Mouse (Mus musculus): Measurements from ENCODE around the gene Olfr800. TPM values are rescaled to one million over a fixed set of nuclear protein-coding genes. Genes with fewer than 3 reads are reported as not detected.

The Olfr800 gene
- not detected in 2 replicates for polyA plus RNA-seq (2011; ENCODE audit: insufficient read length, low read depth, missing spikeins)

- Histone ChIP-seq H3K27ac (ENCODE audit: insufficient read depth, low read length) (no peak within 1 kb of the TSS), H3K4me3 (ENCODE audit: insufficient read depth, low read length) (no peak within 1 kb of the TSS), H3K4me1 (ENCODE audit: control insufficient read depth, insufficient read depth, low read length) (no peaks in the 10 kb centered on the region)
- TF ChIP-seq CTCF (IDR thresholded peaks at IDR 0.05; ENCODE audit: borderline replicate concordance, insufficient read depth, low read length) (no peak), POLR2A (IDR thresholded peaks at IDR 0.05; ENCODE audit: low read depth, low read length) (no peak)
Observed at GRCm38 (mm10) chr10:129657394-129657793, at the start of gene Olfr800. Gene Olfr800, plus strand, starts transcription at chr10:129657694.

- Histone ChIP-seq H3K4me1 (ENCODE audit: control insufficient read depth, insufficient read depth, low read length) (no peaks in the 10 kb centered on the region), H3K27ac (ENCODE audit: insufficient read depth, low read length) (no peak within 1 kb of the TSS), H3K4me3 (ENCODE audit: insufficient read depth, low read length) (no peak within 1 kb of the TSS)
- TF ChIP-seq POLR2A (IDR thresholded peaks at IDR 0.05; ENCODE audit: low read depth, low read length) (no peak), CTCF (IDR thresholded peaks at IDR 0.05; ENCODE audit: borderline replicate concordance, insufficient read depth, low read length) (no peak)
Observed at GRCm38 (mm10) chr10:129612470-129612869, 45.0 kb upstream of the Olfr800 start, which contains the start of gene Olfr796. Gene Olfr796, minus strand, starts transcription at chr10:129612570.

- Histone ChIP-seq H3K27ac (ENCODE audit: insufficient read depth, low read length) (no peak overlapping the region), H3K4me1 (ENCODE audit: control insufficient read depth, insufficient read depth, low read length) (no peaks in the 10 kb centered on the region), H3K4me3 (ENCODE audit: insufficient read depth, low read length) (no peak overlapping the region)
- TF ChIP-seq POLR2A (IDR thresholded peaks at IDR 0.05; ENCODE audit: low read depth, low read length) = no peak
- TF ChIP-seq CTCF (IDR thresholded peaks at IDR 0.05; ENCODE audit: borderline replicate concordance, insufficient read depth, low read length) = no peak
Observed at GRCm38 (mm10) chr10:129621724-129622123, 35.8 kb upstream of the Olfr800 start.

DNA sequence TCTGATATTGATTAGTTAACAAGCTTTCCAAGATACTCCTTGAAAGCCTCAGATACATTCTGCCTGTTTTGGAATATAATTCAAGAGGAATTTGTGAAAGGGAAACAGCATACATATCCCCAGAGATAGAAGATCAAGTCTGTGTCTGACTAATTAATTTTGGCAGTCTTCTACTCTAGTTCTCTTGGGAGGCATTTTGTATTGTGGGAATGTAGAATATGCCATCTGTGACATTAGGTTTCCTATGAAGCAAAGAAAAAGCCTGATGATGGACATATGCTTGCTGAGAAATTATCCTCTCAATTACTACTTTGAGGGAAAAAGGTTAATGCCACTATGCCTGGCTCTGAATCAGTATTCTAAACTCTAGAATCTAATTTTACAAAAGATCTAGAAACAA is 34.2 kb upstream of the Olfr800 start:
- H3K4me3 ChIP-seq (ENCODE audit: insufficient read depth, low read length) = no peak overlapping the region
- no peak overlapping the region for H3K27ac ChIP-seq (ENCODE audit: insufficient read depth, low read length)
- no peaks in the 10 kb centered on the region for H3K4me1 ChIP-seq (ENCODE audit: control insufficient read depth, insufficient read depth, low read length)
- TF ChIP-seq CTCF (IDR thresholded peaks at IDR 0.05; ENCODE audit: borderline replicate concordance, insufficient read depth, low read length) = no peak
- TF ChIP-seq POLR2A (IDR thresholded peaks at IDR 0.05; ENCODE audit: low read depth, low read length) = no peak

DNA sequence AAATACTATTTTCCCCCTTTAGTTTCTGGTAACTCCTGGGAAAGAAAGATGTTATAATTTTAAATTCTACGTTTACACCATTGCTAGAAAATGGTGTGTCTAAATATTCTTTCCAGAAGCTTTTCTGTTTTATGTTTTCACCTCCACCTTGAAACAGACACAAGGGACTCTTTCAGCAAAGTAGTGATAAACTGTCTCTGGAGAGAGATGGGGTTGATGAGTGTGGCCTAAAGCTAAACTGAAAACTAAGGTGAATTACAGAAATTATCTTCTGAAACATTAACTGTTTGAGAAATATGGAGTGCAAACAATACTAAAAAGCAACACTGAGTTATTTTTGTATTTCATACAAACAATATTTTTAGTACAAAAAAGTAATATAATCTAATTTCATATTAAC is 29.7 kb upstream of the Olfr800 start, which contains the start of gene Olfr798:
TSS of gene Olfr798 (minus strand) at position 101 of the 400 bp plus-strand sequence.
- Histone ChIP-seq H3K27ac (ENCODE audit: insufficient read depth, low read length) (no peak within 1 kb of the TSS), H3K4me3 (ENCODE audit: insufficient read depth, low read length) (no peak within 1 kb of the TSS), H3K4me1 (ENCODE audit: control insufficient read depth, insufficient read depth, low read length) (no peaks in the 10 kb centered on the region)
- TF ChIP-seq CTCF (IDR thresholded peaks at IDR 0.05; ENCODE audit: borderline replicate concordance, insufficient read depth, low read length) = no peak
- no peak for TF ChIP-seq POLR2A (IDR thresholded peaks at IDR 0.05; ENCODE audit: low read depth, low read length)

- Histone ChIP-seq H3K27ac (ENCODE audit: insufficient read depth, low read length) (no peak within 1 kb of the TSS), H3K4me1 (ENCODE audit: control insufficient read depth, insufficient read depth, low read length) (no peaks in the 10 kb centered on the region)
- no peak for TF ChIP-seq POLR2A (IDR thresholded peaks at IDR 0.05; ENCODE audit: low read depth, low read length)
- TF ChIP-seq CTCF (IDR thresholded peaks at IDR 0.05; ENCODE audit: borderline replicate concordance, insufficient read depth, low read length) = no peak
Observed at GRCm38 (mm10) chr10:129637184-129637583, 20.3 kb upstream of the Olfr800 start, which contains the start of gene Olfr799. Gene Olfr799, plus strand, starts transcription at chr10:129637484.

DNA sequence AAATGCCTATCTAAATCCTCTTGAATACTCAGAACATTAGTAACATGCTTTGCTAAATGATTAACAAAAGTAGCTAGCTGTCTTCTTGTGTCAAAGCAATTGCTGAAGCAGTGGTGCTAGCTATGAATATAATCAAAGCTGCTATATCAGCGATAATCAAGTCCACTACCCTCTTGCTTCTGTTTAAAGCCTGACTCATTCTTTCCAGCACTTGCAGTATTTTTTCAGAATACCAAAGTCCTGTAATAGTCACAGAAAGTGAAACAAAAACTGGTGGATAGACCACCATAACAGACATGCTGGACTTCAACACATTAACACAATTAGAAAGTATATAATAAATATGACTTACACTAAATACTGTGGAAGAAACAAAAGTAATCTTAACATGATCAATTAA is 5.7 kb upstream of the Olfr800 start:
- Histone ChIP-seq H3K4me3 (ENCODE audit: insufficient read depth, low read length) (no peak overlapping the region), H3K4me1 (ENCODE audit: control insufficient read depth, insufficient read depth, low read length) (no peaks in the 10 kb centered on the region), H3K27ac (ENCODE audit: insufficient read depth, low read length) (no peak overlapping the region)
- TF ChIP-seq POLR2A (IDR thresholded peaks at IDR 0.05; ENCODE audit: low read depth, low read length) = no peak
- no peak for TF ChIP-seq CTCF (IDR thresholded peaks at IDR 0.05; ENCODE audit: borderline replicate concordance, insufficient read depth, low read length)

More at GRCm38 (mm10) chr10:129637184-129637583, 20.3 kb upstream of the Olfr800 start, which contains the start of gene Olfr799:
- no peak within 1 kb of the TSS for H3K4me3 ChIP-seq (ENCODE audit: insufficient read depth, low read length)

- Histone ChIP-seq H3K27ac (ENCODE audit: insufficient read depth, low read length) (no peak within 1 kb of the TSS), H3K4me1 (ENCODE audit: control insufficient read depth, insufficient read depth, low read length) (no peaks in the 10 kb centered on the region), H3K4me3 (ENCODE audit: insufficient read depth, low read length) (no peak within 1 kb of the TSS)
- TF ChIP-seq CTCF (IDR thresholded peaks at IDR 0.05; ENCODE audit: borderline replicate concordance, insufficient read depth, low read length) = no peak
- no peak for TF ChIP-seq POLR2A (IDR thresholded peaks at IDR 0.05; ENCODE audit: low read depth, low read length)
Observed at GRCm38 (mm10) chr10:129673765-129674164, 16.3 kb downstream of the Olfr800 start, which contains the start of gene Olfr801. Gene Olfr801, minus strand, starts transcription at chr10:129673865.

DNA sequence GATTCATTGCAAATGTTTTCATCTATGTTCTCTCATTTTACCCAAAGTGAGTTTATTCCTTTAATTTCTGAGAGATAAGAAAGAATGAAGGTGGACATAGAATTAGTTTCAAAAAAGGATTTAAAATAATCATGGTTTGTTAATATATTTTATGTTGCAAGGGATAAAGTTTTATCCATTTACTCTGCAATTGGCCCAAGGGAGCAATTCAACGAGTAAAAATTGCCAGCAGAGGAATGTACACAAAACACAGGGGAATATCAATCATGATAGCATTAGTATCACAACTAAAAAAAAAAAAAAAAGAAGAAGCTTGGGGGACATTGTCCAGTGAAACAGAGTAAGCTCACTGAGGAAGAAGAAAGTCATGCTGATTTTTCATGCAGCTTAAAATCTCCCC is 30.6 kb downstream of the Olfr800 start, which contains the start of gene Olfr802:
TSS of gene Olfr802 (minus strand) at position 101 of the 400 bp plus-strand sequence.
- Histone ChIP-seq H3K4me3 (ENCODE audit: insufficient read depth, low read length) (no peak within 1 kb of the TSS), H3K4me1 (ENCODE audit: control insufficient read depth, insufficient read depth, low read length) (no peaks in the 10 kb centered on the region), H3K27ac (ENCODE audit: insufficient read depth, low read length) (no peak within 1 kb of the TSS)
- TF ChIP-seq CTCF (IDR thresholded peaks at IDR 0.05; ENCODE audit: borderline replicate concordance, insufficient read depth, low read length) (no peak), POLR2A (IDR thresholded peaks at IDR 0.05; ENCODE audit: low read depth, low read length) (no peak)

GRCm38 (mm10) chr10:129694186-129694585 is 36.7 kb downstream of the Olfr800 start, which contains the start of gene Olfr803:
Gene Olfr803, minus strand, starts transcription at chr10:129694286.
- TF ChIP-seq POLR2A (IDR thresholded peaks at IDR 0.05; ENCODE audit: low read depth, low read length) (no peak), CTCF (IDR thresholded peaks at IDR 0.05; ENCODE audit: borderline replicate concordance, insufficient read depth, low read length) (no peak)
- Histone ChIP-seq H3K27ac (ENCODE audit: insufficient read depth, low read length) (no peak within 1 kb of the TSS), H3K4me1 (ENCODE audit: control insufficient read depth, insufficient read depth, low read length) (no peaks in the 10 kb centered on the region), H3K4me3 (ENCODE audit: insufficient read depth, low read length) (no peak within 1 kb of the TSS)
